Mouse (Mus musculus): ENCODE data around the gene Zfp260.
A peak's percentile ranks its signal among the peaks of the same experiment; 100 is the strongest.
"Not testable (repeated sequence)": the region's sequence is repeated elsewhere in the genome, so short reads cannot be mapped to it uniquely, and the experiment has no call there.

Gene Zfp260

DNA sequence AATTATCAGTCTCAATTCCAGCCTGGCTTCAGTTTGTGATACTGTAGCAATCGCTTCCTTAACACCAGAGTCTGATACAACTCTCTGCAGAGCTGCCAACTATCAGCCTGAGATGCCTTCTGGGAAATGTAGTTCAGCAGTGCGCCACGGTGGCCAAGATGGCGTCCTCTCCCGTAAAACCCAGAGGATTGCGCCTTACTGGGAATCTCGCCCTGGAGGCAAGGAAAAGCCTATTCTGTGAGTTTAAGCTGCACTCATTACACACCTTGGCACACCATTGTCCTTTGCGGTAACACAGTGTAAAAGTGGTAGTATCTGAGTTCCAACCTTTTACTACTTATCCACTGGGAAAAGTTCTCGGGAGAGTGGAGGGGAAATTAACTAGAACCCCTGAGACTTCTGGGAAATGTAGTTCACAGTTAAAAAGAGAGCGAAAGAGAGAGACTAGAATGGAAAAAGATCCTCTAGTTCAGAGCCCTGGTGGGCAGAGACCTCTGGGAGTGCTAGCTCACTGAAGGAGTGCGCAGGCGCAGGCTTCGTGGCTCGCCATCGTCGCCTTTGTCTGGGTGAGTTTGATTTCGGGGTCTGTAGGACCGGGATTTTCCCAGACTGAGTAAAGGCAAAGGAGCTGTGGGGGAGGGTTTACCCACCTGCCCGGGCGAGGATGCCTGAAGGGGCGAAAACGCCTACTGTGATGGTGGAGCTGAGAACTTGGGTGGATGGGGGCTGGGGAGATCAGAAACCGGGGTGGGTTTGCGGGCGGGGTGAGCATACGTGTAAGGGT lies at the start of gene Zfp260:
Gene Zfp260, plus strand, starts transcription at position 132 of the 784 bp plus-strand sequence.
- DNase-seq = peak; percentile 88 to 93

DNA sequence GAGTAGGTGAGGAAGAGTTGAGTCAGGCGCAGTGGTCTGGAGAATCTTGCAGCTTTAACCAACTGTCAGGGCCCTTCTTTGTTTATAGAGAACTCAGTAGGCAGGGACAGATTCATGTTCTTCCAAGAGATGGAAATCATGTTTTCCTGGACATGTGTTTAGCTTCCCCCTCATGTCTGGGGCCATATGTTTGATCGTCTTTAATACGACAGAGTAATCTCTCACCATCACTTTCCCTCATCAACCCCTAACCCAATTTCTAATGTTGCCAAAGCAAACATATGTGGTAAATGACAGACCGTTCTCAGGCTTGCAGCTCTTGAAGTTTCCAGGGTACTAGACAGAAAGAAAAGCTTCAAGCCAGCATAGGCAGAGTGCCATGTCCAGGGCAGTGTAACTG lies 46.5 kb upstream of the Zfp260 start:
- no peak for DNase-seq

- DNase-seq = peak; percentile 94
Measured at GRCm38 (mm10) chr7:30050882-30051548, 43.6 kb upstream of the Zfp260 start, which contains the start of gene Zfp14. Gene Zfp14 (minus strand): TSS chr7:30051380.

DNA sequence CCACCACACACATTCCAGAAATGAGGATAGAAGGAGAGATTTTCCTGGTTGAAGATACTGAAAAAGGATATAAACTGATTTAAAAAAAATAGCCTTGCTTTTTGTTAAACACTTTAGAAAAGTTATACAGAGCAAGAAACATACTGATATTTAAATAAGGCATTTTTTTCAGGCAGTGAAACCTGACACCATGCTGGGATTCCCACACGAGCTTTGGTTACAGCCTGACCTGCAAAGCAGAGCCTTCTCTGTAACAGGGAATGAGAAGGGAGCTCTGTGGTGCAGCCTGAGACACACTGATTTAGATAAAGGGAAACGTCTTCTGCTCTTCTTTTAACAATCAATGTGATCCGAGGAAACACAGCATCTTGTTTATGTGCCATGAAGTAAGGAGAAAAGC lies 41.0 kb upstream of the Zfp260 start:
- DNase-seq = no peak

GRCm38 (mm10) chr7:30060341-30060740 lies 34.2 kb upstream of the Zfp260 start:
- DNase-seq = no peak

- no peak for DNase-seq
Measured at GRCm38 (mm10) chr7:30062478-30062877, 32.1 kb upstream of the Zfp260 start.

DNA sequence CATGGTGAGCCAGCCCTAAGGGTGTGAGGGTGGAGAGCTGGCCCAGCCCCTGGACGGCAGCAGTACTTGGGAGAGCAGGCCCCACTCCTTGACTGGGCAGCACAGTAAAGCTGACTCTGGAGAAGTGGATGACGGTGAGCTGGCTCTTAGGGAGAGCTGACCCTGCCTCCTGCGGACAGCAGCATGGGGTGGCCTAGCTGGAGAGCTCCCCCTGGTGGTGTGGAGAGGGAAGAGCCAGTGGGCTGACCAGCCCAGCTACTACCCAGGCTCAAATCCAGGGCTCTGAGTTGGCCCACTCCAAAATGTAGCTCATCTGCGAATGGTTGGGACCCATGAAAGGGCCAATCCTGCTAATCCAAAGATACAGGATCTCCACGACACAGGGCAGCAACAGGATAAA lies 30.0 kb upstream of the Zfp260 start:
- no peak for DNase-seq

DNA sequence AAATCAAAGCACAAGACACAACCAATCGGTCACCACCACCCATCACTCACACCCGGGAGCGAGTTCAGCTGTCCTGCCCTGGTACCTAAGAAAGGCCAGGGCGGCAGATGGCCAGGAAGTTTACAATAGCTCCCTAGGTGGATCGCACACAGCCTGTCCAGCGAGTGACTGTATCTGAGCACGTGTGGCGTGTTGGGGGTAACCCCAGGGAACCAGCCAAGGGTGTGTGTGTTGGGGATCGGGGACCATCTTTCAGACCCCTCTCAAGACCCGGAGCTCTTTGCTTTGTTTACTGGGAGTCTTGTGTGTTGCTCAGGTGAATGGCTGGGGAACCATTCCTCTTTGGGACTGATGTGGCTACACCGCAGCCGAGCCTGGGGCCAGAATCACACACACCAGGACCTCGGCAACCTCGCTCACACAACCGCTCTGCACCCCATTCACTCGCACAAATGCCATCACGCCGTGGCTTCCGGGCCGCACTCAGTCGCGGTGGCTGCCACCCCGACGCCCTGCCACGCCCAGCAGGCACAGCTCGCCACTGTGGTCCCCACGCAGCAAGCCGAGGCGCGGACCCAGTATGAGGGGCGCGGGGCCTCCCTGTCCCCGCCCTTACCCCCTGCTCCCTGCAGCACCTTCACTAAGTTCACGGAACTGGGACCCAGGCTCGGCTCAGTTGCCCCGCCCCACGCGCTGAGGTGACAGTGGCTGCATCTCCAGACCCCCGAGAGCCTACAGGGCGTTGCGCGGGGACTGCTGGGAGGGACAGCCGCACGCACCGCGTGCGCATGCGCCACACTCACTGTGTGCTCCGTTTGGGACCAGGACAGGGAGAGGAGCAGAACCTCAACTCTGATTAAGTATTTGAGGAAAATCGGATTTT lies 22.2 kb upstream of the Zfp260 start, which contains the start of gene Zfp82:
Gene Zfp82, minus strand, starts transcription at position 755 of the 883 bp plus-strand sequence.
- DNase-seq = peak; percentile 86 to 89

DNA sequence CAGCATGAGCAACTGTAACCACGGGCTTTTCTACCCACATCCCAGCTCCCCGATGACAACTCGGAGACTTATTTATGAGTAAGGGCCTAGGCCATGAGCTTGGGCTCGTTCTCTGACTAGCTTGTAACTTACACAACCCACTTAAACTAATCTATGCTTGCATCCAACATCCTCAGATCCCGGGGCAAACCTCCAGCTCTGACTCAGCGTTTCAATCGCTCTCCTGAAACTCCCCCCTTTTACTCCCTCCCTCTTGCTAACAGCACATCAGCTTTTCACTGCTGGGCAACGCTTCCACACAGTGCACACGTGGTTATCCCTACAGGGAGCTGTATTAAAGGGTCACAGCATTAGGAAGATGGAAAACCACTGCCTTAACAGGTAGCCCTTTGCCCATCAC lies 8.1 kb upstream of the Zfp260 start:
- no peak for DNase-seq

DNA sequence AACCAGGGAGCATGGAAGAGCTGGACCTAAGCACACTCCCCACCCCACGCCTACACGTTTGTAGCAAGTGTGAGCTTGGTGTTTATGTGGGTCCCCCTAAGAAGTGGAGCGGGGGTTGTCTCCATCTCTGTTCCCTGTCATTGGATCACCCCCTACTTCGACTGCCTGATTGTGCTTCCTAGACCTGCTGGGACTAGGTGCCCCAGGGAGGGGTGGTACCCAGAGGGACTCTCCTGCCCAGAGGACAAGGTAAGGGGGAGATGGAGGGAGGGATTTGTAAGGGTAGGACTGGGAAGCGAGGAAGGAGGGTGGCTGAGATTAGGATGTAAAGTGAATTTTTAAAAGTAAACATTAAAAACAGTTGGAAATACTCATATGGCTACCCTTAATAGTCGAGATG lies 5.2 kb upstream of the Zfp260 start:
- DNase-seq = no peak

DNA sequence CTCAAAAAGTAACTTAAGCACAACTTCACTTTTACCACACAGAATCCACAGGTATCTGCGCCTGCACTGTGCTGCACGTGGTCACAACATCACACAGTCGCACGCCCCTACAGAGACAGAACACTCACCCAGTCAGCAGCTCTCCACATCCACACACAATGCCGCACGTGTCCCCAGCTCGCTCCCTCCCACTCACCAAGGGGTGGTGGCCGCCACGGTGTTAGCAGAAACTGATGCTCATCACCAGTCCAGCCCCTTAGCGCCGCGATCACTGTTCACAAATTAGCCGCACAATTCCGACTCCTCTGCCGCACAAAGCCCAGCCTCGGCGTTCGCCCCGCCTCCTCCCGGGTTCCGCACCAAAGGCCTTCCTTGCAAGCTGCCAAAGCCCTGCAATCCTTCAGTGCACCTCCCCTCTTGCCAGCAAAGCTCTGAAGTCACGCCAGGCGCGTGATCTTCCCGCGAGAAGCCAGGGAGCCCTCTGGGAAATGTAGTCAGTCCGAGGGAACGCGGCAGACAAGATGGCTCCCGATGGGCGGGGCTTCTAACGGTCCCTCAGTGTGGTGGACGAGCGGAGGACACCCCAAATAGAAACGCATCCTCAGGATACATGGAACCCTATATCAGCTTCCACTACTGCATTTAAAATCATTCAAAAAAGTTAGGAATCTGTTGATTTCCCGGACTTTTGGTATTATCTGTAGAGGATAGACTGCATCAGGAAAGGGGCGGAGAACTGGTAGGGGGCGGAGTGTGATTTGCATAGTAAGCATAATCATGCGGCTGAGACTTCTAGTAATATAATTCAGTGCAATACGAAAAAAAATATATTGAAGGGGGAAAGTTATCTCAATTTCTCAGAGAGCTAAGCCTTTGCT lies 4.2 kb upstream of the Zfp260 start, which contains the start of the genes Gm26920 and Zfp566:
Gene Gm26920, minus strand, starts transcription at position 319 of the 878 bp plus-strand sequence.
Gene Zfp566, minus strand, starts transcription at position 436 of the 878 bp plus-strand sequence.
- DNase-seq = peak; percentile 94 to 96

GRCm38 (mm10) chr7:30090970-30091585 lies 3.5 kb upstream of the Zfp260 start:
- DNase-seq = no peak

- no peak for DNase-seq
Measured at GRCm38 (mm10) chr7:30092666-30093065, 1.9 kb upstream of the Zfp260 start.

DNA sequence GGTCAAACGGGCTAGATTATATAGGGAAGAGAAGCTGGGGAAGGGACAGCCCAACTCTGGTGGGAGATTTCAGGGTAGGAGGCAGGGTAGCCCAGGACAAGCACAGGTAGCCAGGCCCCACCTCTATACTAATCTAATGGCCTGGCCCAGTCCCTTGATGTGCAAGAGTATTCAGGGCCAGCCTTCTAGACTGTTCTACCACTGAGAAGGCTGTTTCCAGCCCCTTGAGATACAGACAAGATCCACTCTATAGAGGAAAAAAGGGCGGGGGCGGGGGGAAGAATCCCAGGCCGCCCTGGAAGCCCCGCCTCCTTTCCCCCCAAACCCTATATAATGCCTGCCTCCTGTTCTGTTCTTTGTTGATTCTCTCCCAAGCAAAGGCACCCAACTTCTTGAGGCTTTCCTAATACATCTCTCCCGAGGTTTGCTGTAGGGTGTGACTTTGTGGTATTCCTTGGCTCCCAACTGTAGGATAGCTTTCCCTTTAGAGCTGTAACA lies 610 bp upstream of the Zfp260 start:
- no peak for DNase-seq

- no peak for DNase-seq
Measured at GRCm38 (mm10) chr7:30095551-30096125, 1.1 kb downstream of the Zfp260 start.

DNA sequence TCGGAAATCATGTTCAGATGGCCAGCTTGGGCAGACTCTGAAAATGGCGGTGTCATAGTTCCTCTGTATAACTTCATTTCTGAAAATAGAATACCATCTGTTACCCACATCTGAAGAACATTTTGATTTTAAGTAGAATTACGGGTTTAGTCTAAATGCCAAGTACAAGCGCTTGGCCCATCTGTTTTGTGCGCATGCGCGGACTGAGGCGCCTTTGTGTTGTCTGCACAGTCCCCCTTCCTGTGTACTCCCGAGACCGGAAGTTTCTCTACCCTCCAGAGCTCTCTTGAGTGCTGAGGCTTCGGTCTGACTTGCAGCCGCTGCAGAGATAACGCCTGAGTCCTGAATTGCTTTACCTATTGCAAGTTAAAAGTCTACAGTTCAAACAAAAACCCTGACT lies 4.7 kb downstream of the Zfp260 start:
- DNase-seq = peak; percentile 70 to 73

- no peak for DNase-seq
Measured at GRCm38 (mm10) chr7:30116076-30116475, 21.5 kb downstream of the Zfp260 start.

DNA sequence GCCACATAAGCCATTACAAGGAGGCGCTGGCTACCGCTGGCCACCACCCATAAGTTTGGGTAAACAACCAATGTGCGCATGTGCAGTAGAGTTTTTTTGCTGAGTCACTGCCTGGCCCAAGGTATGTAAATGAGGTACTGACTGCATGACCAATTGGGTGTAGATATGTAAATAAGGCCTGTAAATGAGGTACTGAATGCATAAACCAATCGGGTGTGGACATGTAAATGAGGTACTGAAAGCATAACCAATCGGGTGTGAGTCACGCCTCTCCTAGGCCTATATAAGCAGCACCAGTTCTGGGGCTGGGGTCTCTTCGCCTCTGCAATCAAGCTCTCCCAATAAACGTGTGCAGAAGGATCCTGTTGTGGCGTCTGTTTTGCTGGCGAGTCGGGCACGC lies 23.4 kb downstream of the Zfp260 start:
- DNase-seq = not testable (repeated sequence)

DNA sequence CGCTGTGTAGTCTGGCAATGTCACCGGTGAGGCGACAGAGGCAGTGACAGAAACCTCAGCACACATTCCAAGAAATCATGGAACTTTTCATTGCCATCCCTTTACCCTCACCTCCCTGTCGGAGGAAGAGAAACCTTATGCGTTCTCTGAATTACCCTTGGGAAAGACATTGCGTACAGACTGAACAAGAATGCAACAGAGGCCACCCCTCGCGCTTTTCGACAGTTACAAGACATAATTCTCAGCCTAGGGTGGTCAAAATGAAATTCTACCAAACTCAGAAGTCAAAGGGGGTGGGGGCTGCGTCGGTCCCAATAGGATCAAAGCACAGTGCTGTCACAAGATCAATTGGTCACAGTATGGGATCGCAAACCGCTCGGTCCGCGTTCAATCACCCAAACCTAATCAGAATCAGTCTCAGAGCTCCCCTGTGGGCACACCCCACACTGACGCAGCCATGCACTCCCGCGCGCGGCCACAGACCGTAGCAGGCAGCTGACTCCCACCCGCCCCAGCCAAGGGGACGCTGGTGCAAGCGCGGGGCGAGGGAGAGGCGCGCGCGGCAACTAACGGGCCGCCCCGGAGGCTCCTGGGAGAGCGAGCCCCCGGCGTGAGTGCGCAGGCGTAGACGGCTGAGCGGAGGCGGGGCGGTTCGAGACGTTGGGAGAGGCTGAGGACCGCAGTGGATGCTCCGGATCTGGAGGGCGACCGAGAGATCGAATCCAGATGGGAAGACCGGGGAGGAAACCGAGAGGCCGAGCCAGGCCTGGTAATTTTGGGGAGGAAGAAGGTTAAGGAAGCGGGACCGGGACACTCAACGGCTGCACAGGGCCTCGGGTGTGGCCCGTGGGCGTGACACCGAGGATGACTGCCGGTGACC lies 27.0 kb downstream of the Zfp260 start, which contains the start of gene Zfp382:
Gene Zfp382, plus strand, starts transcription at position 635 of the 880 bp plus-strand sequence.
- DNase-seq = peak; percentile 89 to 94

- no peak for DNase-seq
Measured at GRCm38 (mm10) chr7:30122188-30122530, 27.6 kb downstream of the Zfp260 start.

Measured in cerebellum, postnatal 36 days (tissue).